ENCODE assay signal across 24 mouse cellular contexts in genomic region chr9:14948843-14949242, GRCm38 (mm10). TPM values are rescaled to one million over a fixed set of nuclear protein-coding genes. Genes with fewer than 3 reads are reported as not detected.
"Had no signal": no experiment of that assay in that cellular context is flagged by ENCODE, and none has a peak within 500 bp of the region (broad histone marks: within the 10 kb centered on the region; RNA-seq: fewer than 3 reads in every experiment).

No protein-coding gene starts in this region.

- H3K9me3 ChIP-seq: intestine, embryonic 15.5 days; limb, embryonic 10.5 days; limb, embryonic 13.5 days; liver, embryonic 13.5 days; stomach, embryonic 15.5 days had no signal

- ATAC-seq: intestine, embryonic 15.5 days; lung, postnatal 0 days had no signal

- H3K36me3 ChIP-seq: intestine, embryonic 15.5 days; limb, embryonic 10.5 days; limb, embryonic 13.5 days; liver, embryonic 13.5 days; stomach, embryonic 15.5 days had no signal

- DNase-seq: kidney, adult 11 months; kidney, adult 9 months; kidney, postnatal 14 days; layer of hippocampus, adult 9-11 months; liver; liver, embryonic 13.5 days; lung, embryonic 14.5 days; right cerebral cortex, postnatal 25 days; spleen, adult 18-20 months; thymus, postnatal 25 days had no signal

- H3K4me3 ChIP-seq: intestine, embryonic 15.5 days; layer of hippocampus, adult 2 months; limb, embryonic 10.5 days; limb, embryonic 13.5 days; liver, embryonic 13.5 days; stomach, embryonic 15.5 days had no signal

- H3K27ac ChIP-seq: intestine, embryonic 15.5 days; layer of hippocampus, adult 2 months; limb, embryonic 10.5 days; limb, embryonic 13.5 days; liver, embryonic 13.5 days; macrophage; stomach, embryonic 15.5 days had no signal

- H3K4me1 ChIP-seq: intestine, embryonic 15.5 days; limb, embryonic 10.5 days; liver, embryonic 13.5 days; stomach, embryonic 15.5 days had no signal

- H3K9ac ChIP-seq: intestine, embryonic 15.5 days; limb, embryonic 13.5 days; liver, embryonic 13.5 days; lung, embryonic 14.5 days; stomach, embryonic 15.5 days had no signal

- H3K27me3 ChIP-seq: intestine, embryonic 15.5 days; limb, embryonic 13.5 days; liver, embryonic 13.5 days; stomach, embryonic 15.5 days had no signal

- H3K4me2 ChIP-seq: intestine, embryonic 15.5 days; limb, embryonic 13.5 days; liver, embryonic 13.5 days; lung, embryonic 14.5 days; stomach, embryonic 15.5 days had no signal

RNA-seq across cellular contexts. Expression of gene Izumo1r, which starts 45.1 kb away (rescaled TPM):
- total RNA-seq: layer of hippocampus, adult 2 months; layer of hippocampus, postnatal 25 days; left cerebral cortex, adult 18-20 months; left cerebral cortex, postnatal 25 days had no signal
- polyA plus RNA-seq: intestine, embryonic 15.5 days; kidney, embryonic 16.5 days; limb, embryonic 10.5 days; liver, embryonic 13.5 days; liver, embryonic 16.5 days; macrophage; neural tube, embryonic 11.5 days; neural tube, embryonic 14.5 days; stomach, embryonic 15.5 days had no signal
